Mouse (Mus musculus) megakaryocyte, embryonic 14.5 days (primary cell): ENCODE measurements around the gene Atg10.

Experiments used
- FLI1 ChIP-seq: IDR thresholded peaks from 2 replicates; pipeline ENCODE4 v1.6.1; 2012; ENCODE audit warnings: low read length, inconsistent platforms, mixed read lengths
- GATA1 ChIP-seq: IDR thresholded peaks from 3 replicates; pipeline ENCODE4 v1.6.1; 2012; ENCODE audit warnings: mixed read lengths, low read length, inconsistent platforms, borderline replicate concordance

DNA sequence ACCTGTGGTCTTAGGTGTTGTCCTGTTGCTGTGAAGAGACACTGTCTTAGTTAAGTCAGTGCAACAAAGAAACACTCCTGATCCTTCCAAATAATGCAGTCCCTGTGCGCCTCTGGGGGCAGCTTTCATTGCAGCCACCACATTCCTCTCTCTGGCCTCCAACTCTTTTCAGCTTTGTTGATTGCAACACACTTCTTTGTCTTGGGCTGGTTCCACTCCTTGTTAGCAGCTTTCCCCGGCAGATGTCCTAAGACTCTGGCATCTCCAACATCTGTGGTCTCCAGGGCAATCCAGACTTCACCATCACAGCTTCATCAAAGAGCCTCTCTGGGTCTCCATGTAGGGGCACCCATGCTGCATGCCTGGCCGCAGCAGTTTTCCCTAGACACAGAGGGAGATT, 290.5 kb downstream of the Atg10 start:
- TF ChIP-seq FLI1 = no peak
- TF ChIP-seq GATA1 = no peak
